Mouse (Mus musculus) heart, embryonic 14.5 days (tissue): Measurements from ENCODE around the gene Syt1. TPM values are rescaled to one million over a fixed set of nuclear protein-coding genes. Genes with fewer than 3 reads are reported as not detected.

Experiments used
- ATAC-seq: fragments of 200-750 bp; cut with Nextera tagmentation; 2 replicates; pipeline ENCODE4 v1.8.0; 2017; ENCODE audit warnings: low read depth, moderate TSS enrichment; ENCODE audit not compliant: insufficient number of reproducible peaks, insufficient read depth, low FRiP score
- H3K27ac ChIP-seq, 2 experiments: fragments of 200-500 bp in 1 of 2; fragments of 300-500 bp in 1 of 2; sonication (generic) in 1 of 2; replicated peaks in 1 of 2; 2 replicates each; pipeline ENCODE4 v1.5.1; 2012 to 2014; ENCODE audit warnings: low read depth in 2 of 2, low read length in 2 of 2, control low read depth in 1 of 2, mild to moderate bottlenecking in 1 of 2, mixed read lengths in 1 of 2; ENCODE audit not compliant: control insufficient read depth in 1 of 2, insufficient read depth in 1 of 2
- H3K27me3 ChIP-seq: fragments of 300-500 bp; sonication (generic); 2 replicates; pipeline ENCODE4 v1.6.1; 2014; ENCODE audit warnings: mild to moderate bottlenecking, low read length, control low read depth; ENCODE audit not compliant: control insufficient read depth, insufficient read depth
- H3K36me3 ChIP-seq: fragments of 300-500 bp; sonication (generic); 2 replicates; pipeline ENCODE4 v1.6.1; 2014; ENCODE audit warnings: mild to moderate bottlenecking, control low read depth, low read length, mixed read lengths; ENCODE audit not compliant: control insufficient read depth, insufficient read depth
- H3K4me1 ChIP-seq, 2 experiments: fragments of 200-500 bp in 1 of 2; fragments of 300-500 bp in 1 of 2; sonication (generic) in 1 of 2; 2 replicates each; pipeline ENCODE4 v1.6.1; 2012 to 2014; ENCODE audit warnings: low read length in 2 of 2, control low read depth in 1 of 2, mixed read lengths in 1 of 2; ENCODE audit not compliant: control insufficient read depth in 2 of 2, insufficient read depth in 2 of 2
- H3K4me2 ChIP-seq: fragments of 300-500 bp; sonication (generic); 2 replicates; pipeline ENCODE4 v1.6.1; 2014; ENCODE audit warnings: mild to moderate bottlenecking, low read length
- H3K4me3 ChIP-seq, 2 experiments: fragments of 200-500 bp in 1 of 2; fragments of 300-500 bp in 1 of 2; sonication (generic) in 1 of 2; 2 replicates each; pipeline ENCODE4 v1.5.1; 2012 to 2014; ENCODE audit warnings: low read length in 2 of 2, mild to moderate bottlenecking in 2 of 2, control low read depth in 1 of 2, low read depth in 1 of 2, moderate library complexity in 1 of 2; ENCODE audit not compliant: control insufficient read depth in 1 of 2, insufficient read depth in 1 of 2
- H3K9ac ChIP-seq: fragments of 300-500 bp; sonication (generic); 2 replicates; pipeline ENCODE4 v1.6.1; 2014; ENCODE audit warnings: mild to moderate bottlenecking, low read length
- H3K9me3 ChIP-seq: fragments of 300-500 bp; sonication (generic); 2 replicates; pipeline ENCODE4 v1.6.1; 2016; ENCODE audit warnings: low read length, control low read depth; ENCODE audit not compliant: control insufficient read depth
- WGBS: fragments of 180-500 bp; shearing (Covaris S2); extraction: QIAGEN DNeasy Blood & Tissue Kit; methylation state at CpG from one replicate; pipeline ENCODE4 v1.1.7; 2014; 5-methylcytosine and 5-hydroxymethylcytosine counted together
- polyA plus RNA-seq: library from polyadenylated mRNA; unstranded; fragments of >200 nt; fragmentation: Nextera tagmentation; extraction: Ambion mirVana; gene quantifications from 2 replicates; pipeline ENCODE4 v1.2.1, GENCODE M21; 2014

Gene Syt1
- polyA plus RNA-seq, 1 experiment from 2014 or later = 1.2 TPM

DNA sequence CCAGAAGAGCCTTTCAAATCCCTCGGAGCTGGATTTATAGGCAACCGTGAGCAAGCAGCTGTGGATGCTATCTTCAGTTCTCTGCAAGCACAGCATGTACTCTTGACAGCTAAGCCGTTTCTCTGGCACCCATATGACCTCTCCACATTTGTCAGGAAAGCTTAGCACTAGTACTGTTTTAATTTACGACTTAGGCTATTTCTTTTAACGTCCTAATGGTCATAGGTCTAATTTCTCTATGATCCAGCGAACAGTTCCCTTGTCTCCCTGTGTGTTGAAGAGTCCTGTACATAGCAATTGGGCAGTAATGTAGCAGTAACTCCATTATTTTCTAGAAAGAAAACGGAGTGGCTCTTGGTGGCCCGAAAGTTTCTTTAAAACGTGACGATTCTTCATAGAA is 526.8 kb downstream of the Syt1 start:
- H3K4me3 ChIP-seq = no peak overlapping the region
- WGBS = 78% methylated on average over 10 of the region's 10 CpGs

GRCm38 (mm10) chr10:108480146-108480850 is 530.5 kb downstream of the Syt1 start:
- 78% methylated on average over 11 of the region's 11 CpGs for WGBS

More for the DNA sequence above, 526.8 kb downstream of the Syt1 start:
- H3K36me3 ChIP-seq = no peaks in the 10 kb centered on the region
- no peak for ATAC-seq
- H3K4me1 ChIP-seq = peaks cover 0 to 3% of the 10 kb centered on the region in 2 experiments; a peak in 3 of 4 replicates
- H3K9me3 ChIP-seq = no peaks in the 10 kb centered on the region
- no peak overlapping the region for H3K9ac ChIP-seq
- H3K27me3 ChIP-seq = no peaks in the 10 kb centered on the region
- no peak overlapping the region for H3K27ac ChIP-seq
- no peak overlapping the region for H3K4me2 ChIP-seq

GRCm38 (mm10) chr10:108470319-108470955 is 540.3 kb downstream of the Syt1 start:
- Histone ChIP-seq H3K27ac (no peak overlapping the region), H3K36me3 (no peaks in the 10 kb centered on the region), H3K9ac (no peak overlapping the region), H3K4me2 (no peak overlapping the region), H3K4me3 (no peak overlapping the region), H3K27me3 (no peaks in the 10 kb centered on the region), H3K4me1 (peaks cover 2 to 4% of the 10 kb centered on the region in 2 experiments; a peak in 2 of 4 replicates), H3K9me3 (peaks cover 8% of the 10 kb centered on the region; the same call in 1 of the 2 replicates)
- ATAC-seq = no peak
- 58% methylated on average over 6 of the region's 6 CpGs for WGBS

More at GRCm38 (mm10) chr10:108480146-108480850, 530.5 kb downstream of the Syt1 start:
- 0 out of 2 replicates have a peak, but pooled peaks cover 5% of the 10 kb centered on the region for H3K9me3 ChIP-seq
- H3K4me1 ChIP-seq = peaks cover 0 to 3% of the 10 kb centered on the region in 2 experiments; a peak in 3 of 4 replicates
- no peak overlapping the region for H3K4me2 ChIP-seq
- no peak overlapping the region for H3K4me3 ChIP-seq
- no peak overlapping the region for H3K9ac ChIP-seq
- no peak overlapping the region for H3K27ac ChIP-seq
- ATAC-seq = no peak
- H3K27me3 ChIP-seq = no peaks in the 10 kb centered on the region
- no peaks in the 10 kb centered on the region for H3K36me3 ChIP-seq

DNA sequence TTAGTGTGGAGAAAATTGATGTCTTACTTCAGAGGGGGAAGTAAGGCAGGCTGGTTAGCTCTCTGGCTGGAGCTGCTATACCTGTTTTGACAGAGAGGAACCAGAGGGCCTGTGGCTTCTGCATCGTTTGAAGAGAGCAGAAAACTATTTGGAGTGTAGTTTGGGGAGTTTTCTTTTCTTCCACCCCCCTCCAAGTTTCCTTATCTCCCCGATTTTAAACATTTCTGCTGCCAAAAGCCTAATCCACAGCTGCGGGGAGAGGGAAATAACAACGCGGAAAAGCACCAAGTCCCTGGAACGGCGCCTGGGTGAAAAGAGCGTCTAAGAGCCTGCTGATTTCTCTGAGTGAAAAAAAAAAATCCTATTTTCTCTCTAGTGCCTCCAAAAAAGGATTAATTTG is 544.2 kb downstream of the Syt1 start:
- H3K27ac ChIP-seq = no peak overlapping the region
- no peak for ATAC-seq

DNA sequence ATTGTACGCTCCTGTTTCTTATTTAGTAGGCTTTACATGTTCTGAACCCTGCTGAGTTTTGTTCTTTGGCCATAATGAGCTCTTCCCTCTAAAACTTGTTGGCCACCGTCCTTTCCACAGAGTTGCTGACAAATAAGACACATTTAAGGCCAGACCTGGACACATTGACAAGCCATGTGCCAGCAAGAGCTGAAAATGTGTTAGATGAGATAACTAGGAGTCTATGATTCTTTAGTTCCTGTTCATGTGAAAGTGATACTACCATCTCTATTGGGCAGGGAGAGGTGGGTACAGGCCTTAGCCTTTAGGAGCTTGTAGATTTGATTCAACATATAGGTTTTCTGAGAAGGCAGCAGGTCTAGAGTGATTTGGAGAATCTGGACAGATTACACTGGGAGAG is 548.9 kb downstream of the Syt1 start:
- Histone ChIP-seq H3K9me3 (peaks cover 3% of the 10 kb centered on the region; the same call in 1 of the 2 replicates), H3K9ac (no peak overlapping the region), H3K27me3 (no peaks in the 10 kb centered on the region), H3K4me2 (no peak overlapping the region), H3K27ac (no peak overlapping the region), H3K36me3 (no peaks in the 10 kb centered on the region), H3K4me3 (no peak overlapping the region), H3K4me1 (0 out of 4 replicates have a peak, but pooled peaks cover 0 to 4% of the 10 kb centered on the region in 2 experiments)
- WGBS = 70% methylated on average over 2 of the region's 2 CpGs
- no peak for ATAC-seq

More for the DNA sequence above, 544.2 kb downstream of the Syt1 start:
- Histone ChIP-seq H3K9ac (no peak overlapping the region), H3K4me1 (0 out of 4 replicates have a peak, but pooled peaks cover 0 to 4% of the 10 kb centered on the region in 2 experiments), H3K27me3 (no peaks in the 10 kb centered on the region), H3K9me3 (peaks cover 3% of the 10 kb centered on the region; the same call in 1 of the 2 replicates), H3K36me3 (no peaks in the 10 kb centered on the region), H3K4me3 (no peak overlapping the region), H3K4me2 (no peak overlapping the region)
- 23% methylated on average over 8 of the region's 8 CpGs for whole genome bisulfite sequencing

DNA sequence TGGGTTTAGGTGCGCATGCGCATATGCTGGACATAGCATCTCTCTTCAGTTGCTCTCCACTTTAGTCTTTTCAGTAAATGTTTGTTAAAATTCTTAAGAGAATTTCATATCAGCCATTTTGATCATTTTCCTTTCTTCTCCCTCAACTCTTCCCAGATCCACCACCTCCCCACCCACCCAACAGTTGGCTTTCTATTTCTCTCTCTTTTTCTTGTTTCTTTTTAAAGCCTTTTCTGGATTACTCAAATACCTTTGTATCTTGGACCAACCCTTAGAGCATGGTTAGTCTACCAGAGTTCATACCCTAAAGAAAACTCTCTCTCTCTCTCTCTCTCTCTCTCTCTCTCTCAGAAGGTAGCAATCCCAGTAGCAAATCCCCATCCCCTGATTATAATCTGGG is 553.7 kb downstream of the Syt1 start:
- H3K27ac ChIP-seq = no peak overlapping the region
- H3K9me3 ChIP-seq = no peaks in the 10 kb centered on the region
- H3K4me2 ChIP-seq = no peak overlapping the region
- H3K4me1 ChIP-seq = peaks cover 7 to 8% of the 10 kb centered on the region in 2 experiments; a peak in 3 of 4 replicates
- ATAC-seq = no peak
- no peaks in the 10 kb centered on the region for H3K36me3 ChIP-seq
- no peak overlapping the region for H3K9ac ChIP-seq
- WGBS = 94% methylated on average over 2 of the region's 2 CpGs
- H3K27me3 ChIP-seq = no peaks in the 10 kb centered on the region
- H3K4me3 ChIP-seq = no peak overlapping the region

GRCm38 (mm10) chr10:108455883-108456282 is 554.9 kb downstream of the Syt1 start:
- H3K4me3 ChIP-seq = no peak overlapping the region
- H3K4me2 ChIP-seq = no peak overlapping the region
- no peak for ATAC-seq
- 81% methylated on average over 2 of the region's 2 CpGs for WGBS
- no peaks in the 10 kb centered on the region for H3K27me3 ChIP-seq
- H3K27ac ChIP-seq = no peak overlapping the region
- no peak overlapping the region for H3K9ac ChIP-seq
- peaks cover 7 to 8% of the 10 kb centered on the region in 2 experiments; a peak in 3 of 4 replicates for H3K4me1 ChIP-seq
- no peaks in the 10 kb centered on the region for H3K9me3 ChIP-seq
- no peaks in the 10 kb centered on the region for H3K36me3 ChIP-seq
